Mouse (Mus musculus) MEL (cell line): ENCODE results near the gene Gm9507.

Source experiments
- CTCF ChIP-seq, 3 experiments: IDR thresholded peaks in 2 of 3; conservative IDR thresholded peaks in 1 of 3; 2 replicates each; pipeline ENCODE4 v1.5.1; 2011 to 2012; ENCODE audit warnings: low read length in 3 of 3, low read depth in 2 of 3, mild to moderate bottlenecking in 2 of 3, improper control_type of control experiment in 1 of 3, inconsistent platforms in 1 of 3, mixed read lengths in 1 of 3, moderate library complexity in 1 of 3; ENCODE audit not compliant: control insufficient read depth in 1 of 3, insufficient read depth in 1 of 3, poor library complexity in 1 of 3, severe bottlenecking in 1 of 3
- E2F4 ChIP-seq: IDR thresholded peaks from 2 replicates; pipeline ENCODE4 v1.6.1; 2011; ENCODE audit warnings: low read depth, low read length, improper control_type of control experiment, borderline replicate concordance
- GATA1 ChIP-seq: IDR thresholded peaks from 2 replicates; pipeline ENCODE4 v1.6.1; 2011; ENCODE audit warnings: low read depth, low read length, improper control_type of control experiment
- HCFC1 ChIP-seq: IDR thresholded peaks from 2 replicates; pipeline ENCODE4 v1.6.1; 2012; ENCODE audit warnings: low read depth, mild to moderate bottlenecking, inconsistent platforms, low read length, improper control_type of control experiment, moderate library complexity
- MEF2A ChIP-seq: IDR thresholded peaks from 2 replicates; pipeline ENCODE4 v1.6.1; 2014; ENCODE audit warnings: low read depth, mild to moderate bottlenecking, inconsistent platforms, low read length, improper control_type of control experiment; ENCODE audit not compliant: poor library complexity, insufficient replicate concordance, severe bottlenecking; ENCODE audit errors: extremely low read depth
- POLR2A ChIP-seq, 2 experiments: IDR thresholded peaks; 2 replicates each; pipeline ENCODE4 v1.6.1; 2011 to 2012; ENCODE audit warnings: low read length in 2 of 2, mild to moderate bottlenecking in 2 of 2, control low read depth in 1 of 2, improper control_type of control experiment in 1 of 2, low read depth in 1 of 2, moderate library complexity in 1 of 2; ENCODE audit not compliant: control insufficient read depth in 1 of 2, insufficient read depth in 1 of 2, poor library complexity in 1 of 2
- SMC3 ChIP-seq: IDR thresholded peaks from 2 replicates; pipeline ENCODE4 v1.6.1; 2011; ENCODE audit warnings: low read depth, low read length, improper control_type of control experiment
- ZKSCAN1 ChIP-seq: IDR thresholded peaks from 2 replicates; pipeline ENCODE4 v1.6.1; 2012; ENCODE audit warnings: low read depth, mild to moderate bottlenecking, inconsistent platforms, low read length, improper control_type of control experiment, moderate library complexity

- TF ChIP-seq GATA1 (no peak), CTCF (IDR thresholded peaks at IDR 0.05 in 2 of 3, conservative IDR thresholded peaks at IDR 0.05 in 1 of 3; ENCODE audit: control insufficient read depth in 1 of 3, insufficient read depth in 1 of 3, low read depth in 2 of 3, low read length in 3 of 3, poor library complexity in 1 of 3, severe bottlenecking in 1 of 3) (no peak), SMC3 (no peak), HCFC1 (no peak), POLR2A (IDR thresholded peaks at IDR 0.05; ENCODE audit: control insufficient read depth in 1 of 2, insufficient read depth in 1 of 2, low read depth in 1 of 2, low read length in 2 of 2, poor library complexity in 1 of 2) (no peak), E2F4 (no peak), MEF2A (no peak), ZKSCAN1 (no peak)
Measured at GRCm38 (mm10) chr10:77797677-77798076, 14.0 kb downstream of the Gm9507 start.
